Mouse (Mus musculus): ENCODE results near the gene Sez6l2.

The Sez6l2 gene

GRCm38 (mm10) chr7:127009307-127010085 lies 59.1 kb downstream of the Sez6l2 start:
- no peak for DNase-seq

- DNase-seq = no peak
These were observed 60.7 kb downstream of the Sez6l2 start for GRCm38 (mm10) chr7:127011051-127011450.

- DNase-seq = no peak
These were observed 61.4 kb downstream of the Sez6l2 start for GRCm38 (mm10) chr7:127011717-127012116.

DNA sequence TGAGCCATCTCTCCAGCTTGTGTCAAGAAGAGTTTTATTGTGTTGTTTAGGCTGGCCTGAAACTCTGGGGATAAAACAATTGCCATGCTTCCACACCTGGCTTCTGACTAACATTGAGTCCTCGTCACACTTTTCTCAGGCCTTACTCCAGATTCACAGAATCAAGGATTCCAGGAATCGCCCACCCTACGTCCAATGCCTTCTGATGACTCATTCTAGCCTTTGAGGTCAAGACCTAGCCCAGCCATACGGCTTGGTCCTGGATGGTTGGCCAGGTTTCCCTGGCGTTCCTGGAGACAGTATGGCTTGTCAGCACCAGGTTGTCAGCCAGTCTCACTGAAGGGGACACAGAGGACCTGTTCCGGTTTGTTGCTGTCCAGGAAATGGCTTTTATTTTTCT lies 62.0 kb downstream of the Sez6l2 start:
- no peak for DNase-seq

GRCm38 (mm10) chr7:127012845-127013244 lies 62.5 kb downstream of the Sez6l2 start:
- DNase-seq = no peak

- no peak for DNase-seq
These were observed 63.0 kb downstream of the Sez6l2 start for GRCm38 (mm10) chr7:127013385-127013784.

DNA sequence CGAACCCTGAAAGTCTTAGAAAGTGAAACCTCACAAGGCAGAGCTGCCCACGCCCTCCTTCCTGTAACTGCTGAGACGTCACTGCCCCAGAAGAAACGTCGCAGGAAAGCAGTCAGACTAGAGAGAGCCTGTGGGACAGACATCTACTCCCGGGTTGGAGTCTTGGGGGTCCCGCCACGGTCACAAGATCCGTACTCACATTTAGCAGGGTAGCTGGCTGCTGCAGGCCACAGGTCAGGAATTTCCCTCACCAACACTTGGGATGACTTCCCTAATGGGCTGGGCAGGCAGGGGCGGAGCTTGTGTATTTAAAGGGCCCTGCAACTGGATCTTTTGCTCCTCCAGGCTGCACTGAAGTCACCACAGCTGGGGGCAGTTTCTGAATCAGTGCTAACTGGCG lies 64.0 kb downstream of the Sez6l2 start, which contains the start of gene Mvp:
Gene Mvp, minus strand, starts transcription at position 302 of the 400 bp plus-strand sequence.
- no peak for DNase-seq

DNA sequence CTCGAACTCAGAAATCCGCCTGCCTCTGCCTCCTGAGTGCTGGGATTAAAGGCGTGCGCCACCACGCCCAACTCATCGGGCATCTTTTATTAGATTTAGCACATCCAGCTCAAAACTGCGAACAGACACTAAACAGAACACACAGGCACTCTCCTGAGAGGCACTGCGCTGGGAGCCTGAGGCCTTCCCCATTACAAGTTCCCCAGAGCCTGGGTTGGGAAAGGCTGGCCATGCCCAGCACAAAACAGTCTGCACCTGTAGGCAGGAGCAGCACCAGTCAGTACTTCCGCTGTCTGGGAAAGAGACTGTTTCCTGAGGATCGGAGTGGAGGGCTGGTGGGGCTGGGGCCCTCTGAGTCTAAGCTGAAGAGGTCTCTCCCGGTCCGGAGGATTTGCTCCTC lies 64.6 kb downstream of the Sez6l2 start:
- no peak for DNase-seq

DNA sequence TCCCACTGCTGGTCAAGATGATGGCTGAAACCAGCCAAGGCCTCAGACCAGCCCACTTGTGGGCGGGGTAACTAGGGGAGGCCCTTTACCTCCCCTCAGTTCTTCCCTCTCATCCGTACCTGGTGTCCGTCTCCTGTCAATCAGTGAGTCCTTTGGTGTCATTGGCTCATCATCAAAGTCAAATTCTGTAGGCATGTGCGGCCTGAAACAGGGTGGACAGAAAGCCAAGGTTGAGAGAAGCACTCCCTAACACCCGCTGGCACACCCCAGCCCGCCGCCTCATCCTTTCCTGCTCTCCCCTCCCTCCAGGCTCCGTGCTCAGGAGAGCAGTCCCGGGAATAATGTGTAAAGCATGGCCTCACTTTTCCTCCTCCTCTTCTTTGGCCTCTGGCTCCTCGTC lies 65.7 kb downstream of the Sez6l2 start:
- DNase-seq = no peak

GRCm38 (mm10) chr7:127016481-127016485 lies 65.9 kb downstream of the Sez6l2 start, which contains the start of gene Pagr1b:
Gene Pagr1b (minus strand): TSS chr7:127016484.
- no peak for DNase-seq

DNA sequence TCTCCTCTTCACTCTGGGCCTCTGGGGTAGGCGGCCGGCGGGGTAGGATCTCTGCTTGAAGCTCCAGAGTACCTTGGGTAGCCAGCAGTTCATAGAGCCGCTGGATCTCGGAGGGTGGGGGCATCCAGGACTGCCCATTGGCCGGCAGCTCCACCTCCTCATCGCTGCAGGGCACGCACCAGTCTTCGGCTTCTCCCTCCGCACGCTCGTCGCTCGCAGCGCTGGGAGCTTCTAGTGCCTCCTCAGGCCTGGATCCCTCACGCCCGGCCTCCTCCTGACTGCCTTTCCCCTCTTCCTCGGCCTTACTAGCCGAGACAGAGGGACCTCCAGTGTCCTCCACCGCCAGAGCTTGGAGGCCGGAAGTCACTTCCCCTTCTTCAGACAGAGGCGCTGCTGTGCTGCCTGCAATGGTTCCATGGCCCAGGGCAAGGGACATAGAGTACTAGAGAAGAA lies 66.1 kb downstream of the Sez6l2 start:
- no peak for DNase-seq

DNA sequence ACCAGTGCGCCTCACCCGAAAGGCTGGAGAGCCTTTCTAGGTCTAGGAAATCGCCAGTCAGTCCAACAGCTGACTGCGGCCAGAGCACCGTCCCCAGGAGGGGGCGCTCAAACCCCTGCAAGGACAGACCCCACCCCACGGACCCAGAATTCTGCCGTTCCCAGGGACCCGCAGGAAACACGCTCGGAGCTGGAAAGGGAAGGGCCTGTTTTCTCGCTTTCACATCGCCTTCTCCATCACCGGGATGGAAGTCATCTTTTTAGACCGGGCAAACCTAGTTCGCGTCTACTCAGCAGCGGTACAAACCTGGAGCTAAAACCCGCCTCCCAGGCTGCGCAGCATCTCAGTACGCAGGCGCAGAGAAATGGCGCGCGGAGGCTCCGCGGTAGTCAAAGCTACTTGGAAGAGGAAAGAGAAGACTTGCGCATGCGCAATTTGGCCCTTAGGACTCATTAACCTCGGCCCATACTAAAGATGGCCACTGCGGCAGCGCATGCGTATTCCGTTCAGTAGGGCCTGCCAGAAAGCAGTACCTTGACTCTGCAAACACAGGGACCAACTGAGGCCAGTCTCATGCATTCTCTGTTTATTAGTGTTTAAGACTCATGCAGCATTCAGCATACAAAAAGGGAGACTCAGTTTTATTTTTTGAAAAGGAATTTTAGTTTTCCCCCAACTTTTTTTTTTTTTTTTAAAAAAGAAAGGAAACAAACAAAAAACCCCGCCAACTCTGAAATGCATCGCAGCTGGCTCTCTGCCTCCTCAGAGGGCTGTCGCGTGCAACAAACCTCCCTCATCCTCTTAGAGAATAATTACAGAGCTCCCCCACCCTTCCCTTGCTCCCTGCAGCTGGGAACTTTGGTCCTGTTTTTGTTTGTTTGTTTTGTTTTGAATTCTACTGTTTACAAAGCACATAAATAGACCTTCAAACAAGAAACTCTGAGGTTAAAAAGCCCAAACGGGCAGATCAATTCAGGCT lies 66.9 kb downstream of the Sez6l2 start, which contains the start of gene Pagr1a:
Gene Pagr1a, minus strand, starts transcription at position 382 of the 979 bp plus-strand sequence.
- peak; percentile 98 for DNase-seq

DNA sequence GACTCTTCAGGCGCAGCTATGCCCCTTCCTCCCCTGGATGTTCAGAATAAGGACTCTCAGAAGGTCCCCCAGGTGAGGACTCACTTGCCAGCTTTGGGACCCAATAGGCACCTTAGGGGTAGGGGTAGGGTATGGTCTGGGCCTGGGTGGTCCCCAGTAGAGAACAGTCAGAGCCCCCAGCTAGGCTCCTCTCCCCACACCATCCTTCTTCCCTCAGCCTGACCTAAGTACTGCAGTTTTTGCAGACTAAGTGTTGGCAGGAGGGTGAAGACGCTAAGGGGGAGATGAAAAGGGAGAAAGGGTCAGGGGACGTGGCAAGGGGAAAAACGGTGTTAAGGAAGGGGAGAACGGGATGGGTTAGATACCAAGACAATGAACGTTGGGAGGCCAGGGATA lies 67.6 kb downstream of the Sez6l2 start:
- DNase-seq = no peak

DNA sequence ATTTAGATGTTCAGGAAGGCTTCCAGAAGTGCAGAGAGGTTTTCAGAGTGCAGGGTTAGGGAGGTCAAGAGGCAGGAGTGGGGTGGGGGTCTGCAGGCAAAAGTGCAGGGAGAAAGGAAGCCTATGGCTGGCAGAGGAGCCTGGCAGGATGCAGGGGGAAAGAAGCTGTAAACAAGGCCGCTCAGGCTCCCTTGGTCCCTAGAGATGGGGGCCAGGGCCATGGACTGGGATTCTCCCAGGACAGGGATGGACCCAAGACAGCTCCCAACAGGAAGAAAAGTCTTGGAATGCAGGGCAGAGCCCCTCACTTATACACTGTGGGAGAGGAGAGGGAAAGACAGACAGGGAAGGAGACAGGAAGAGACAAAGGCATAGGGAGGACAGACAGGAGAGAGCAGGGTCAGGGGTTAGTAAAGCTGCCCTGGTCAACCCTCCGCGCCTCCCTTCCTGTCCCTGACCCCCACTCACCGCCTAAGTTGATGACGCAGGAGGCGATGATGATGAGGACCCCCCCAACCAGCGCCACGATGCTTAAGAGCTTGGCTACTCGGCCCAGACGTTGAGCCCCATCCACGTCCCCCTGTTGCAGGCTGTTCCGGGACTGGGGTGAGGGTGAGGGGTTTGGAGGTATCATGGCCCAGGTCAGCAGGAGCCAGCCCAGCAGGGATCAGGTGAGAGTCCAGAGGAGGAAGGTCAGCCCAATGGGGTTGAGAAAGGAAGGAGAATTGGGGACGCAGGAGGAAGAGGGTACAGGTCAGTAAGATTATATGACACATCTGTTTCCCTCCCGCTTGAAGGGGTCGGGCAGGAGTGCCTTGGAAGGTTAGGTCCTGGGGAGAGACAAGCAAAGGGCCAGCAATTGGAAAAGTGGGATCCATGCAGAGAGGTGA lies 68.3 kb downstream of the Sez6l2 start:
- DNase-seq = no peak

GRCm38 (mm10) chr7:127019306-127019960 lies 69.1 kb downstream of the Sez6l2 start:
- DNase-seq = no peak

DNA sequence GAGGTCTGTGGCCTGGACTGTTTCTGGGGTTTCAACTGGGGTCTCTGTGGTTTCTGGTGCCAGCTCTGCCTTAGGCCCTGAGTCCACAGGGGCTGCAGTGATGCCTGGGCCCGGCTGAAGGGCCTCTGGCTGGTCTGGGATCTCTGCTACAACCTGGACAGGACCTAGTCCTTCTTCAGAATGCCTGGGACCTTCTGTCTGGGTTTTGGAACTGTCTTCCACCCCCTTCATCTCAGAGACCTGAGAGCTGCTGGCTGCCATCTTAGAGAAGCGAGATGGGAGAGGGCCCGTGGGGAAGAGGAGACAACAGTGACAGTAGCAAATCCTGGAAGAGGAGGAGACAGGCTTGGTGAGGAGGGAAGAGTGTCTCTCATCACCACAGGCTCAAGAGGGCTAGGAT lies 69.7 kb downstream of the Sez6l2 start:
- DNase-seq = no peak

All from layer of hippocampus, adult 9-11 months (tissue).